Mouse (Mus musculus) liver, adult 2 months (tissue): ENCODE data around the gene Csf1. TPM values are rescaled to one million over a fixed set of nuclear protein-coding genes. Genes with fewer than 3 reads are reported as not detected.

Experiments used
- DNase-seq: peaks from one replicate; pipeline ENCODE4 v3.0.0-alpha.2; 2011; ENCODE audit warnings: low read depth, low spot score; ENCODE audit errors: extremely low read depth
- H3K27ac ChIP-seq: fragments of 200-500 bp; replicated peaks from 2 replicates; pipeline ENCODE4 v1.5.1; 2012; ENCODE audit warnings: low read depth, mild to moderate bottlenecking, control low read depth, inconsistent platforms, low read length; ENCODE audit not compliant: insufficient read depth
- H3K27me3 ChIP-seq: fragments of 200-500 bp; 2 replicates; pipeline ENCODE4 v1.6.1; 2012; ENCODE audit warnings: mild to moderate bottlenecking, moderate library complexity, low read length, inconsistent platforms; ENCODE audit not compliant: control insufficient read depth, insufficient read depth
- H3K36me3 ChIP-seq: fragments of 200-500 bp; 2 replicates; pipeline ENCODE4 v1.6.1; 2012; ENCODE audit warnings: low read length, inconsistent platforms; ENCODE audit not compliant: control insufficient read depth, insufficient read depth
- H3K4me1 ChIP-seq: fragments of 200-500 bp; 2 replicates; pipeline ENCODE4 v1.6.1; 2011; ENCODE audit warnings: low read length; ENCODE audit not compliant: control insufficient read depth, insufficient read depth
- H3K4me3 ChIP-seq: fragments of 200-500 bp; 2 replicates; pipeline ENCODE4 v1.5.1; 2011; ENCODE audit warnings: low read depth, mild to moderate bottlenecking, control low read depth, low read length, moderate library complexity; ENCODE audit not compliant: insufficient read depth
- H3K79me2 ChIP-seq: fragments of 200-500 bp; 2 replicates; pipeline ENCODE4 v1.6.1; 2012; ENCODE audit warnings: inconsistent platforms, mild to moderate bottlenecking, low read length, moderate library complexity; ENCODE audit not compliant: control insufficient read depth, insufficient read depth
- H3K9ac ChIP-seq: fragments of 200-500 bp; 2 replicates; pipeline ENCODE4 v1.6.1; 2012; ENCODE audit warnings: low read depth, mild to moderate bottlenecking, control low read depth, inconsistent platforms, low read length
- CTCF ChIP-seq: fragments of 200-500 bp; IDR thresholded peaks from 2 replicates; pipeline ENCODE4 v1.5.1; 2011; ENCODE audit warnings: low read depth, low read length, control low read depth
- POLR2A ChIP-seq: fragments of 200-500 bp; IDR thresholded peaks from 2 replicates; pipeline ENCODE4 v1.6.1; 2011; ENCODE audit warnings: low read length, control low read depth; ENCODE audit not compliant: insufficient read depth; ENCODE audit errors: extremely low read depth
- WGBS: fragments of 180-500 bp; shearing (Covaris S2); methylation state at CpG from one replicate; pipeline ENCODE4 v1.1.7; 2018; 5-methylcytosine and 5-hydroxymethylcytosine counted together
- polyA plus RNA-seq: library from polyadenylated mRNA; depleted of rRNA; stranded (reverse); fragments of >200 nt; gene quantifications from 2 replicates; pipeline ENCODE4 v1.2.3, GENCODE M21; 2012
- total RNA-seq: library from RNA; depleted of rRNA; stranded (reverse); fragments of >200 nt; gene quantifications from 2 replicates; pipeline ENCODE4 v1.2.3, GENCODE M21; 2014

Gene Csf1
- total and polyA plus RNA-seq, 2 experiments = 3.3 to 6.6 TPM

DNA sequence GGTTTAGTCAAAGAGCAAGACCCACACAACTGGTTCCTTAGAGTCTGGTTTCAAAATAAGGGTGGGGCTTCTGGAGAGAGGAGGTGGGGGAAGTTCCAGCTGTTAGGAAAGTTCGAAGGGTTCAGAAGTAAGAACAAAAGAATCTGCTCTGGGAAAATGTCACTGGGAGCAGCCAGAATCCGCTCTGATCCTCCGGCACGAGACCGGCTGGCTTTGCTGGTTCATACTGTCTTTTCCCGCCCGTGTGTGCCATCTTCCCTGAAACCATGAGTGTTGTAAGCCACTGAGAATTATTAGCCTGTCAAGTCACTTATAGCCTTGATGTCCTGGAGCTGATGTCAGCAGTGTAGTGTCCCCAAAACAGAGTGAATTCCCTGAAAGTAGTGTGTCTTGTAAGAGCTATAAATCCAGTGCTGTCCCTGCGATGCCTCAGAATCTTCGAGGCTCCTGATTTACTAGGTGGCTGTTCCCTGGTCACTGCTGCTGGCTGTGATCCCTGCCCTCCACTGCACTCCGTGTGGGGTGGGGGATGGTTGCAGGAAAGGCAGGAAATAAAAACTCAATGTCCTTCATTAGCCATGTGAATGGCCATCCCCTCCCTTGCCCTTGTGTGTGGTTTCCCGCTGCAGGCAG, 26.8 kb upstream of the Csf1 start:
- Histone ChIP-seq H3K36me3 (no peaks in the 10 kb centered on the region), H3K79me2 (no peaks in the 10 kb centered on the region), H3K4me1 (peaks cover 10% of the 10 kb centered on the region), H3K9ac (no peak overlapping the region), H3K4me3 (no peak overlapping the region), H3K27me3 (no peaks in the 10 kb centered on the region), H3K27ac (no peak overlapping the region)
- WGBS = 71% methylated on average over 11 of the region's 11 CpGs
- no peak for DNase-seq
- TF ChIP-seq CTCF (no peak), POLR2A (no peak)

DNA sequence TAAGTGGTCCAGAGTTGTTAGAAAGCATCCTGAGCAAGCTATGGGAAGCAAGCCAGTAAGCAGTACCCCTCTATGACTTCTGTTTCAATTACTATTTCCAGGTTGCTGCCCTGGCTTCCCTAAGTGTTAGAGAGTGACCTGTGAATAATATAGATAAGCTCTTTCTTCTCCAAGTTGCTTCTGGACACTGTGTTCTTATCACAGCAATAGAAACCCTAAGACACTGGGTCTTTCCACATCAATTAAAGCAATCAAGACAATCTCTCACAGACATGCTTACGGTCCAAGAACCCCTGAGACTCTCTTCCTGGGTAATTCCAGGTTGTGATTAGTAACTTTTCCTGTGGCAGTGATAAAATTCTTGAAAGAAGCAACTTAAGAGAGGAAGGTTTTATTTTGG, 26.1 kb upstream of the Csf1 start:
- WGBS = 73% methylated on average over 1 of the region's 1 CpGs
- H3K36me3 ChIP-seq = no peaks in the 10 kb centered on the region
- no peak for TF ChIP-seq POLR2A
- no peak for TF ChIP-seq CTCF

DNA sequence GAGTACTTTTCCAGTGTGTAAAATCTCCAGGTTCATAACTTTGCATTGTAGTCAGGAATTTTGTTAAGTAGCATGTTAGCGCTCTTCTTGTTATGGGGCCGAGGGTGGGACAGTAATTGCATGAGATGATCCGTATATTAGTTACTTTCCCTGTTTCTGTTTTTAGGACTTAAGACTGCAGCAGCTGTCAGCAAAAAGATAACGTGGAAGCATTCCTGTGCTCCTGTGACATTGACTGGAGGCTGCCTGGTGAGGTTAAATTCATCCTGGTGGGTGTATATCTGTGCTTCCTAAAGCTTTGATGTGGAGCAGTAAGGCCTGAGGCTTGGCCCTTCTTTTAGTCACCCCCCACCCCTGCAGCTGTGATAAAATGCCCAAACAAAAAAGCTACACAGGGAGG, 25.3 kb upstream of the Csf1 start:
- no peak for TF ChIP-seq POLR2A
- no peak for TF ChIP-seq CTCF

More for the DNA sequence above, 26.1 kb upstream of the Csf1 start:
- DNase-seq = no peak
- H3K9ac ChIP-seq = no peak overlapping the region
- H3K79me2 ChIP-seq = no peaks in the 10 kb centered on the region
- no peak overlapping the region for H3K4me3 ChIP-seq
- H3K27me3 ChIP-seq = no peaks in the 10 kb centered on the region
- no peak overlapping the region for H3K27ac ChIP-seq
- peaks cover 10% of the 10 kb centered on the region for H3K4me1 ChIP-seq

DNA sequence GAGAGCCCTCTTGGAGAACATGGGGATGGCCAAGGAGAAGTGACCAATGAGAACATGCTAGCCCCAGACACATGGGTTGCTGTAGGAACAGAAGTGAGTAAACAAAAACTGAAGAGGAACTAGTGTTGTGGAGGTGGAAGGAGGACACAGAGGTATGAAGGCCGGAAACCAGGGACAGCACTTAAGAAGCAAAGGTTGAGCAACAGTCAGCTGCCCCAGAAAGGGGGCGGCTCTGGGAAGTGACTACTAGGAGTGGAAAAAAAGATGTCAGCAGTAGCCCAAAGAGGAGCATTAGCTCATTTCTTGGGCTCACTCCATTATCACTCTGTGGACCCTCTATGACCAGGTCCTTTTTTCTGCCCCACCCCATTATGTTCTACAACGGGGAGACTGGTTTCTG, 23.0 kb upstream of the Csf1 start:
- H3K27me3 ChIP-seq = no peaks in the 10 kb centered on the region
- TF ChIP-seq POLR2A (no peak), CTCF (no peak)
- no peaks in the 10 kb centered on the region for H3K79me2 ChIP-seq
- no peak overlapping the region for H3K27ac ChIP-seq
- no peak overlapping the region for H3K4me3 ChIP-seq
- 95% methylated on average over 3 of the region's 3 CpGs for WGBS
- no peaks in the 10 kb centered on the region for H3K36me3 ChIP-seq
- DNase-seq = no peak
- no peak overlapping the region for H3K9ac ChIP-seq
- peaks cover 4% of the 10 kb centered on the region; the same call in 1 of the 2 replicates for H3K4me1 ChIP-seq

More for the DNA sequence above, 25.3 kb upstream of the Csf1 start:
- Histone ChIP-seq H3K9ac (no peak overlapping the region), H3K4me3 (no peak overlapping the region), H3K79me2 (no peaks in the 10 kb centered on the region), H3K27me3 (no peaks in the 10 kb centered on the region), H3K27ac (no peak overlapping the region), H3K4me1 (peaks cover 5% of the 10 kb centered on the region), H3K36me3 (no peaks in the 10 kb centered on the region)
- no peak for DNase-seq
- WGBS = 86% methylated on average over 4 of the region's 4 CpGs

DNA sequence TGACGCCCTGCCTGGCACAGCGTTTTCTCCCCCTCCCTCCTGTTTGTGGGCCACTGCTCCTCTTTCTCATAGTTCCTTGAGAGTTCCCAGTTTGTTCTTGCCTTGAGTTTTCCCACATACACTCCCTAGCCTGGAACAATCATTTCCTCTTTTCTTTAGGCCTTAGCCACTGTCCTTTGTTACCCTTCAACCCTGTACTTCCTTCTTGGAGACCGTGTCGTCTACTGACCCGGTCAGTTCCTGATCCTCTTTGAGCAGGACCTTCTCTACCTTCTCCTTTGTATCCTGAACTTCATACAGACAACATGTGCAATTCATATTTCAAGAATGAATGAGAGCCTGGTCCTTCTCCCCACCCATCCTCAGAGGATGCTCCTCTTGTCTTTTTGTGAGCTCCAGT, 21.0 kb upstream of the Csf1 start:
- WGBS = 88% methylated on average over 5 of the region's 5 CpGs
- DNase-seq = no peak
- Histone ChIP-seq H3K27me3 (no peaks in the 10 kb centered on the region), H3K27ac (no peak overlapping the region), H3K4me1 (no peaks in the 10 kb centered on the region), H3K9ac (no peak overlapping the region), H3K79me2 (no peaks in the 10 kb centered on the region), H3K36me3 (no peaks in the 10 kb centered on the region), H3K4me3 (no peak overlapping the region)
- TF ChIP-seq POLR2A (no peak), CTCF (no peak)

DNA sequence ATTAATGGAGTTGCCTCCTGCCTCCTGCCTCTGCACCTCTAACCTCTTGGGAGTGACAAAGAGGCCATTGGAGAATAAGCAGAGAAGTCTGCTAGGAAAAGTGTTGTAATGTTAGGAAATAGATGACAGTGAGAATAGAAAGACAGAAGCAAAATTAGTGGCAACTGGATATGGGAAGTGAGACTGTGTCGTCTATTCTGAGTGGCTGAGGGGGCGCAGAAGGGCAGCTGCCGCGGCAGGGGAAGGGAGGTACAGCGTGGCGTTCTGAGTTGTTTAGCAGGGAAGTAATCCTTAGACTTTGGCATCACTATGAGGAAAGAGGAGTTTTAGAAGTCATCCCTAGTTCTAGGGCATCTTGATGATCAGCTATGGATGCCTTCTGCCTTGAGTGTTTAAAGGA, 17.7 kb upstream of the Csf1 start:
- 83% methylated on average over 6 of the region's 6 CpGs for WGBS
- Histone ChIP-seq H3K36me3 (no peaks in the 10 kb centered on the region), H3K79me2 (no peaks in the 10 kb centered on the region), H3K9ac (no peak overlapping the region), H3K4me1 (no peaks in the 10 kb centered on the region), H3K27me3 (no peaks in the 10 kb centered on the region), H3K4me3 (no peak overlapping the region), H3K27ac (no peak overlapping the region)
- DNase-seq = no peak
- no peak for TF ChIP-seq CTCF
- TF ChIP-seq POLR2A = no peak
